Mouse (Mus musculus) hindbrain, embryonic 14.5 days (tissue): ENCODE data around the gene Npepl1. TPM values are rescaled to one million over a fixed set of nuclear protein-coding genes. Genes with fewer than 3 reads are reported as not detected.

Experiments used
- ATAC-seq: fragments of 200-750 bp; cut with Nextera tagmentation; 2 replicates; pipeline ENCODE4 v1.8.0; 2017; ENCODE audit warnings: moderate number of reproducible peaks, mild to moderate bottlenecking, moderate TSS enrichment, moderate library complexity; ENCODE audit not compliant: low FRiP score
- DNase-seq: peaks from one replicate; pipeline ENCODE4 v3.0.0-alpha.2; 2015; ENCODE audit warnings: low spot score
- H3K27ac ChIP-seq: fragments of 300-500 bp; sonication (generic); 2 replicates; pipeline ENCODE4 v1.5.1; 2014; ENCODE audit warnings: mild to moderate bottlenecking, moderate library complexity
- H3K27me3 ChIP-seq: fragments of 300-500 bp; sonication (generic); 2 replicates; pipeline ENCODE4 v1.6.1; 2014; ENCODE audit warnings: mild to moderate bottlenecking, low read length, mixed read lengths; ENCODE audit not compliant: control insufficient read depth, insufficient read depth
- H3K36me3 ChIP-seq: fragments of 300-500 bp; sonication (generic); replicated peaks from 2 replicates; pipeline ENCODE4 v1.6.1; 2014; ENCODE audit not compliant: control insufficient read depth, insufficient read depth
- H3K4me1 ChIP-seq: fragments of 300-500 bp; sonication (generic); replicated peaks from 2 replicates; pipeline ENCODE4 v1.6.1; 2014; ENCODE audit warnings: antibody characterized with exemption, low read length, mixed read lengths; ENCODE audit not compliant: control insufficient read depth, insufficient read depth
- H3K4me2 ChIP-seq: fragments of 300-500 bp; sonication (generic); replicated peaks from 2 replicates; pipeline ENCODE4 v1.6.1; 2014; ENCODE audit warnings: mild to moderate bottlenecking, moderate library complexity
- H3K4me3 ChIP-seq: fragments of 300-500 bp; sonication (generic); replicated peaks from 2 replicates; pipeline ENCODE4 v1.5.1; 2014; ENCODE audit warnings: mild to moderate bottlenecking, low read length
- H3K9ac ChIP-seq: fragments of 300-500 bp; sonication (generic); 2 replicates; pipeline ENCODE4 v1.6.1; 2014
- H3K9me3 ChIP-seq: fragments of 300-500 bp; sonication (generic); 2 replicates; pipeline ENCODE4 v1.6.1; 2016; ENCODE audit warnings: low read length; ENCODE audit not compliant: control insufficient read depth
- WGBS: fragments of 180-500 bp; shearing (Covaris S2); extraction: QIAGEN DNeasy Blood & Tissue Kit; methylation state at CpG from one replicate; pipeline ENCODE4 v1.1.7; 2014; 5-methylcytosine and 5-hydroxymethylcytosine counted together
- polyA plus RNA-seq: library from polyadenylated mRNA; unstranded; fragments of >200 nt; fragmentation: Nextera tagmentation; extraction: Ambion mirVana; gene quantifications from 2 replicates; pipeline ENCODE4 v1.2.1, GENCODE M21; 2014

Npepl1 gene
- 12.5 and 14.6 TPM in 2 replicates for polyA plus RNA-seq

DNA sequence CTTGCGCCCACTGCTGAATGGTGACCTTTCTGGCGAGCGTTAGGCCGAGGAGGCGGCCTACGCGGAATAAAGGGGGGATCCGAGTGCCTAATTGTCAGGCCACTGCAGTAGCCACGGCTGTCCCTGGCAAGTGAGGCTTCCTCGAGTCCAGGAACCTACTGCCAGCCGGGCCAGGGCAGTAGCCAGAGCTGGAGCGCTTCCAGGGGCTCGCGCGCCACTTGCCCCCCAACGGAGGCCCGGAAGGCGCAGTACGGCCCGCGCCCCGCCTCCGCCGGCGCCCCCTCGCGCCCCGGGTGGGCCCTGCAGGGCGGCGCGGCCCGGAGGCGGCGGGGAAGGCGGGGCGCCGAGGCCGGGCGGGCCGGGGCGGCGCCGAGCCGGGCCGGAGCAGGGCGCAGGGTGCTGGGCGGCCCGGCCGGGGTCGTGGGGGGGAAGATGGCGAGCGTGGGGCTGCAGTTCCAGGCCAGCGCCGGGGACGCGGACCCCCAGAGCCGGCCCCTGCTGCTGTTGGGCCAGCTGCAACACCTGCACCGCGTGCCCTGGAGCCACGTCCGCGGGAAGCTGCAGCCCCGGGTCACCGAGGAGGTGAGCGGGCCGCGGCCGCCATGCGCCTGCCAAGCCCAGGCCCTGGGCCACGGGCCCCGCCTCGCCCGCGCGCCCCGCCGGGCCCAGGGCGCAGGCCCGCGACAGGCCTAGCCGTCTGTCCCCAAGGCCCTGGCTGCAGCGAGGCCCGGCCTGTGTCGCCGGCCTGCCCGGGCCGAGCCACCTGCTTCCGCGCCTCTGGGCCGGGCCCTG is at the start of gene Npepl1:
TSS of gene Npepl1 (plus strand) at position 359 of the 792 bp plus-strand sequence.
- no peaks in the 10 kb centered on the region for H3K27me3 ChIP-seq
- H3K4me2 ChIP-seq, result peak within 1 kb of the TSS; percentile 73
- DNase-seq (no peak), ATAC-seq (peak; percentile 80)
- H3K36me3 ChIP-seq, result peaks cover 3% of the 10 kb centered on the region; the same call in 1 of the 2 replicates
- no peaks in the 10 kb centered on the region for H3K9me3 ChIP-seq
- H3K9ac ChIP-seq, result peak within 1 kb of the TSS; percentile 68
- H3K27ac ChIP-seq, result peak within 1 kb of the TSS; percentile 57; the same call in 1 of the 2 replicates
- peak within 1 kb of the TSS; percentile 37 for H3K4me3 ChIP-seq
- H3K4me1 ChIP-seq, result peaks cover 9% of the 10 kb centered on the region; the same call in 1 of the 2 replicates
- 2% methylated on average over 82 of the region's 90 CpGs for WGBS

- 14% methylated on average over 2 of the region's 2 CpGs for WGBS
- H3K4me3 ChIP-seq, result no peak overlapping the region
- H3K4me2 ChIP-seq, result no peak overlapping the region
- H3K36me3 ChIP-seq, result no peaks in the 10 kb centered on the region
- H3K9ac ChIP-seq, result no peak overlapping the region
- DNase-seq, result no peak
- no peak overlapping the region for H3K27ac ChIP-seq
- H3K27me3 ChIP-seq, result no peaks in the 10 kb centered on the region
- H3K4me1 ChIP-seq, result no peaks in the 10 kb centered on the region
- H3K9me3 ChIP-seq, result no peaks in the 10 kb centered on the region
- no peak for ATAC-seq
These were observed 48.9 kb upstream of the Npepl1 start for GRCm38 (mm10) chr2:174061219-174061618.

DNA sequence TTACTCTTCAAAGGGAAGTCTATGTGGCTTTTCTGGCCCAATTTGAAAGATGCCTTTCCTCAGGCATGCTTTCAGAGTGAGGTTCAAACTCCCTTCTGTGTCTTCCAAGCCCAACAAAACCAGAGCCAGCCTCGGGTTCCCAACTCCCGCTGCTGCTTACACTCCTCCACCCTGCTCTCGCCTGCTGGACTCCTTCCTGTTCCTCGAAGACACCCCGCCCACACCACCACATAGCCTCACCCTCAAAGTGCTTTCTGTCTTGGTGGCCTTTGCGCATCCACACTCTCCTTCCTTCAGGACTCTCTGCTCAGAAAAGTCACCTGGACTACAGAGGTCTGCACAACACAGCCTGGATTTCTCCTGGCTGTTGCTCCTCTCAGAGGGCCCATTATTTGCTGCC is 47.1 kb upstream of the Npepl1 start:
- DNase-seq, result no peak
- no peak for ATAC-seq
- Histone ChIP-seq H3K9me3 (no peaks in the 10 kb centered on the region), H3K36me3 (no peaks in the 10 kb centered on the region), H3K9ac (no peak overlapping the region), H3K4me1 (no peaks in the 10 kb centered on the region), H3K4me3 (no peak overlapping the region), H3K4me2 (no peak overlapping the region), H3K27me3 (no peaks in the 10 kb centered on the region), H3K27ac (no peak overlapping the region)
- 79% methylated on average over 6 of the region's 6 CpGs for WGBS

DNA sequence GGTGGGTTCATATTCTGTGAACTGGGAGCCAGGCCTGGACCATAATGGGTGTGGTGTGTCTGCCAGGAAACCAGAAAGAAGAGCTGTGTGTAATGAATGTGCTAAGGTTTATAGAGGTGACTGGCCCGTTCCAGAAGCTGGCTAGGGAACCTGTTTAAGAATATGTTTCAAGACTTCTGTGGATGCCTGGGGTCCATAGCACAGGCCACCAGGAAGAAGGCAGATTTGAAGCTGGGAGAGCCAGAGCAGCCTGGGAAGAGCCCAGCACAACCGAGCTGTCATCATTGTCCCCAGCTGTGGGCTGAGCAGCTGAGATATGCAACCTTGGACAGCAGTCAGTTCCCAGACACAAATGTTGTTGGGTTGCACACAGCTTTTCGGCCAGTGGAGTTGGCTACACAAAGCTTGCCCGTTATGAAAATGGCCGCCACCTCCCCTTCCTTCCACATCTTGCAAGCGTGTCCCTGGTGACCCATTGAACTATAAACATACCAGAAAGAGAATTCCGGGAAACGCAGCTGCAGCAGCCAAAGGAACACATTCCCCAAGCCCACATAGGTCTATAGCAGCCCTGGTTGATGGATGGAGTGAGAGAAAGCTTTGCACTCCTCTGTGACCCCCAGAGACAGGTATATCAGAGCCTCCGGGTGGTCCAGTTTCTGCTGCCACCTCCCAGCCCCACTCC is 46.5 kb upstream of the Npepl1 start:
- 75% methylated on average over 9 of the region's 9 CpGs for WGBS
- Histone ChIP-seq H3K4me3 (no peak overlapping the region), H3K27ac (no peak overlapping the region), H3K9ac (no peak overlapping the region), H3K4me1 (no peaks in the 10 kb centered on the region), H3K36me3 (no peaks in the 10 kb centered on the region), H3K27me3 (no peaks in the 10 kb centered on the region), H3K9me3 (no peaks in the 10 kb centered on the region), H3K4me2 (no peak overlapping the region)
- DNase-seq (no peak), ATAC-seq (no peak)

- no peak overlapping the region for H3K9ac ChIP-seq
- no peak overlapping the region for H3K4me2 ChIP-seq
- DNase-seq (no peak), ATAC-seq (no peak)
- no peaks in the 10 kb centered on the region for H3K27me3 ChIP-seq
- no peaks in the 10 kb centered on the region; the same call in 1 of the 2 replicates for H3K4me1 ChIP-seq
- no peaks in the 10 kb centered on the region for H3K9me3 ChIP-seq
- H3K36me3 ChIP-seq, result no peaks in the 10 kb centered on the region
- H3K27ac ChIP-seq, result no peak overlapping the region
- no peak overlapping the region for H3K4me3 ChIP-seq
- WGBS, result 74% methylated on average over 6 of the region's 6 CpGs
These were observed 42.2 kb upstream of the Npepl1 start for GRCm38 (mm10) chr2:174067793-174068419.

DNA sequence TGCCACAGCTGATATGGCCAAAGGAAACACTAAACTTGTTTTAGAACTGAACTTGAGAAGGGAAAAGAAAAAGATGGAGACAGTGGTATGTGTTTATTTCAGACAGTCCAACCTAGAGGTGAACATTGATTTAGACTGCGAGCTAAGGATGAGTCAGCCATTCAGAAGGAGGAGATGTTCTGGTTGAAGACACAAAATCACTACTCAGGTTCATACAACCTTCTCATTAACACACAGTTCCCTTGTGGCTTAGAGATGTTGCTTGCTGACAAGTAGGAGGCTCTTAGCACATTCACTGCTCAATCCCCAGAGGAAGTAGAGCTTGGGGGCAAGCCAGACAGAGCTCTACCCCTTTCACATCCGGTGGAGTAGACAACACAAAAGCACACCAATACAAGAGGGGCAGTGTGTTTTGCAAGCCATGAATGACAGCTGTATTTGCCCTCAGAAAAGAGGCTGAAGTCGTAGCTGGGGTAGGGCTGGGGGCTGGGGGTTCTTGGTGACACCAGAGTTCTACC is 40.6 kb upstream of the Npepl1 start:
- H3K27ac ChIP-seq, result no peak overlapping the region
- H3K4me2 ChIP-seq, result no peak overlapping the region
- ATAC-seq (no peak), DNase-seq (no peak)
- peaks cover 7% of the 10 kb centered on the region for H3K4me1 ChIP-seq
- no peaks in the 10 kb centered on the region for H3K36me3 ChIP-seq
- no peaks in the 10 kb centered on the region for H3K9me3 ChIP-seq
- WGBS, result 69% methylated on average over 3 of the region's 3 CpGs
- no peak overlapping the region for H3K4me3 ChIP-seq
- no peak overlapping the region for H3K9ac ChIP-seq
- no peaks in the 10 kb centered on the region for H3K27me3 ChIP-seq

DNA sequence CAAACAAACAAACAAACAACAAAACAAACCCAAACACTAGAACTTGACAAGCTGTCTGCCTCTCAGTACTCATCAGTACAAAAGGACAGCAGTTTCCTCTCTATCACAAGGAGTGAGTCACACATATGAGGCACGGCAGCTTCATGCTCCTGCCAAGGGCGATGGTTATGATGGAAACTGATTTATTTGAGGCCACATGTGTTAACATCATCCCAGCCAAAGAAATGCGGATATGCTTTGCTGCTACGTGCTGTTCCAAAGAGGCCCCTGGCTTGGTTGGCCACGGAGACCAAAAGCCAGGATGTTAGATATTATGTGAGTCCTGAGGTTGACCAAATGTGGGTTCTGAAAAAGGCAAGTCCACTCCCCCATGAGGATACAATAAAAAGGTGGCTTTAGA is 38.7 kb upstream of the Npepl1 start:
- ATAC-seq (no peak), DNase-seq (no peak)
- peaks cover 17% of the 10 kb centered on the region for H3K4me1 ChIP-seq
- 96% methylated on average over 5 of the region's 5 CpGs for WGBS
- H3K9ac ChIP-seq, result no peak overlapping the region
- no peak overlapping the region for H3K4me2 ChIP-seq
- no peak overlapping the region for H3K4me3 ChIP-seq
- no peaks in the 10 kb centered on the region for H3K36me3 ChIP-seq
- no peaks in the 10 kb centered on the region for H3K9me3 ChIP-seq
- no peaks in the 10 kb centered on the region for H3K27me3 ChIP-seq
- H3K27ac ChIP-seq, result no peak overlapping the region

- H3K4me1 ChIP-seq, result peaks cover 34% of the 10 kb centered on the region
- H3K36me3 ChIP-seq, result no peaks in the 10 kb centered on the region
- no peak overlapping the region for H3K9ac ChIP-seq
- H3K27ac ChIP-seq, result no peak overlapping the region; the same call in 1 of the 2 replicates
- no peak for DNase-seq
- no peak overlapping the region for H3K4me3 ChIP-seq
- no peak overlapping the region for H3K4me2 ChIP-seq
- no peak for ATAC-seq
- no peaks in the 10 kb centered on the region for H3K9me3 ChIP-seq
- no peaks in the 10 kb centered on the region for H3K27me3 ChIP-seq
- 87% methylated on average over 5 of the region's 5 CpGs for WGBS
These were observed 36.9 kb upstream of the Npepl1 start for GRCm38 (mm10) chr2:174073156-174073790.
